In the genomic region with DNA sequence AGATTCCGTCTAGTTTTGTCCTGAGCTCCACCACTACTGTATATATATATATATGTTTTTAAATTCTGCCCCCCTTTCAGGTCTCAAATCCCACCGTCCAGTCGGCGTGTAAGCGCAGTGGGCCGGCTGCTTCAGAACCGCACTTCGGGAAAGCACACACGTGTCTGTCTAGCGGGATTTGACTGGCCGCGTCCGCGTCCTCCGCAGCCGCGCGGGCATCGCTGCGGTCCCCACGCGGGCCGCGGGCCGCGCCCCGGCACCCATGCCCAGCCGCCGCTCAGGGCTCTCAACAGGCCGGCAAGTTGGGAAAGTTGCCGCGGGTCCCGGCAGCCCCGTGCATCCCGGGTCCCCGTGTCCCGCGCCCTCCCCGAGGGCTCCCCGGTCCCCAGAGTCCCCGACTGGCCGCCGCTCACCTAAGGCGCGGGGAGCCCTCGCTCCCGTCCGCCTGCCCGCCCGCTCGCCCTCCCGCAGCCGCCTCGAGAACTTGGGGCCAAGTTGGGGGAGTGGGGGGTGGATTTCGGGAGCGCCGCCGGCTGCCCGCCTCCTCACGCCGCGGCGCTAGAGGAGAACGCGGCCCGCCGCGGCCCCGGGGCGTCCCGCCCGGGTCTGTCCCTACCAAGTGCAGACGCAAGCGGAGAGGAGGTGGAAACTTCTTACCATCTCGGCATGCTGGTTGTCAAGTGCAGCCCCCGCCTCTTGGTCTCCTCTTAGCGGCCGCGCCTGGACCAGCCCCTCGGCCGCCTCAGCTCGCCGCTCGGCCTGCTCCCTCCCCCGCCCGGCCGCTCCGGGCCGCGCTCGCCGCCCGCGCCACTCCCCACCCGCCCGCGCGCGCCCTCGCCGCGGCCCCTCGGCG, we compare ENCODE assay signal across 9 mouse cellular contexts. TPM values are rescaled to one million over a fixed set of nuclear protein-coding genes. Genes with fewer than 3 reads are reported as not detected.
DNase-seq lines count a peak whose midpoint lies in the region; ATAC-seq and TF ChIP-seq lines count a peak whose summit lies in the region.
"Had no signal": no experiment of that assay in that cellular context is flagged by ENCODE, and none has a peak within 500 bp of the region (broad histone marks: within the 10 kb centered on the region; RNA-seq: fewer than 3 reads in every experiment).

No protein-coding gene starts in this region.

- peak overlapping the region; percentile 50; the same call in 1 of the 2 replicates for H3K27ac ChIP-seq in heart, embryonic 11.5 days (ENCODE audit: low read depth, low read length)
- peak overlapping the region; percentile 78; the same call in 1 of the 2 replicates for H3K27ac ChIP-seq in kidney, embryonic 14.5 days (ENCODE audit: low read depth, low read length)
- 0 out of 2 replicates have a peak overlapping the region, but pooled peaks have one; percentile 34 for H3K27ac ChIP-seq in lung, postnatal 0 days (ENCODE audit: low read length)
- H3K27ac ChIP-seq in stomach, embryonic 16.5 days (ENCODE audit: low read length), result peak overlapping the region; percentile 94

- peak overlapping the region; percentile 31 for H3K9ac ChIP-seq in heart, embryonic 11.5 days (ENCODE audit: low read depth, low read length)
- peak overlapping the region; percentile 76 for H3K9ac ChIP-seq in kidney, embryonic 14.5 days (ENCODE audit: low read depth, low read length)
- H3K9ac ChIP-seq in lung, postnatal 0 days (replicated peaks; ENCODE audit: low read depth), result 0 out of 2 replicates have a peak overlapping the region, but pooled peaks have one; percentile 5
- peak overlapping the region; percentile 82 for H3K9ac ChIP-seq in stomach, embryonic 16.5 days (ENCODE audit: low read length)

- peak; percentile 76 for ATAC-seq in heart, embryonic 11.5 days (replicated peaks; ENCODE audit: insufficient number of reproducible peaks, low FRiP score, low TSS enrichment)
- peak; percentile 91 for ATAC-seq in kidney, embryonic 14.5 days (ENCODE audit: low FRiP score, low TSS enrichment)
- ATAC-seq in lung, postnatal 0 days, result peak; percentile 79
- ATAC-seq in stomach, embryonic 16.5 days (ENCODE audit: insufficient read depth, low FRiP score), result peak; percentile 80

- H3K9me3 ChIP-seq in heart, embryonic 11.5 days (replicated peaks; ENCODE audit: control insufficient read depth, low read length), result no peaks in the 10 kb centered on the region
- no peaks in the 10 kb centered on the region for H3K9me3 ChIP-seq in kidney, embryonic 14.5 days (ENCODE audit: control insufficient read depth, low read length)
- no peaks in the 10 kb centered on the region for H3K9me3 ChIP-seq in lung, postnatal 0 days (ENCODE audit: low read length)
- no peaks in the 10 kb centered on the region for H3K9me3 ChIP-seq in stomach, embryonic 16.5 days (replicated peaks; ENCODE audit: control insufficient read depth, low read length)

- peak overlapping the region; percentile 75 for H3K4me3 ChIP-seq in heart, embryonic 11.5 days (ENCODE audit: low read depth, low read length)
- peak overlapping the region; percentile 75 for H3K4me3 ChIP-seq in kidney, embryonic 14.5 days (ENCODE audit: low read length)
- peak overlapping the region; percentile 63 for H3K4me3 ChIP-seq in lung, postnatal 0 days (ENCODE audit: low read depth, low read length)
- peak overlapping the region; percentile 74 for H3K4me3 ChIP-seq in stomach, embryonic 16.5 days (replicated peaks; ENCODE audit: low read length)

- no peak for TF ChIP-seq EP300 in lung, postnatal 0 days (IDR thresholded peaks at IDR 0.05)

- under 1% methylated on average over 95 of the region's 104 CpGs for WGBS in heart, embryonic 11.5 days (ENCODE audit: insufficient replicate concordance)
- under 1% methylated on average over 75 of the region's 104 CpGs for WGBS in kidney, embryonic 14.5 days
- 3% methylated on average over 72 of the region's 104 CpGs for WGBS in lung, postnatal 0 days
- WGBS in stomach, embryonic 16.5 days, result under 1% methylated on average over 104 of the region's 104 CpGs

- H3K4me1 ChIP-seq in heart, embryonic 11.5 days (ENCODE audit: control insufficient read depth, insufficient read depth, low read length), result no peaks in the 10 kb centered on the region
- no peaks in the 10 kb centered on the region; the same call in 1 of the 2 replicates for H3K4me1 ChIP-seq in kidney, embryonic 14.5 days (ENCODE audit: control insufficient read depth, insufficient read depth, low read length)
- H3K4me1 ChIP-seq in lung, postnatal 0 days (ENCODE audit: insufficient read depth, low read depth, low read length), result 0 out of 2 replicates have a peak, but pooled peaks cover 4% of the 10 kb centered on the region
- H3K4me1 ChIP-seq in stomach, embryonic 16.5 days (ENCODE audit: control insufficient read depth, insufficient read depth, low read length), result no peaks in the 10 kb centered on the region

- DNase-seq in retina, embryonic 14.5 days (ENCODE audit: low spot score), result peak; percentile 72
- DNase-seq in retina, postnatal 1 day, result no peak
- DNase-seq in embryo, embryonic 11 days, result peak; percentile 89
- DNase-seq in lung, postnatal 0 days (ENCODE audit: low spot score), result peak; percentile 69
- no peak for DNase-seq in layer of hippocampus, postnatal 14 days (ENCODE audit: low spot score in 2 of 2)

- TF ChIP-seq CTCF in lung, postnatal 0 days (IDR thresholded peaks at IDR 0.05), result peak; percentile 16; the same call in 1 of the 2 replicates

- no peaks in the 10 kb centered on the region for H3K36me3 ChIP-seq in heart, embryonic 11.5 days (ENCODE audit: control insufficient read depth, insufficient read depth, low read length)
- no peaks in the 10 kb centered on the region for H3K36me3 ChIP-seq in kidney, embryonic 14.5 days (ENCODE audit: control insufficient read depth, insufficient read depth, low read length)
- no peaks in the 10 kb centered on the region for H3K36me3 ChIP-seq in lung, postnatal 0 days (ENCODE audit: insufficient read depth, low read length)
- no peaks in the 10 kb centered on the region for H3K36me3 ChIP-seq in stomach, embryonic 16.5 days (ENCODE audit: control insufficient read depth, insufficient read depth, low read length)

- H3K27me3 ChIP-seq in heart, embryonic 11.5 days (ENCODE audit: control insufficient read depth, insufficient read depth, low read length), result peaks cover 33% of the 10 kb centered on the region
- peaks cover 9% of the 10 kb centered on the region for H3K27me3 ChIP-seq in kidney, embryonic 14.5 days (ENCODE audit: control insufficient read depth, insufficient read depth, low read length)
- peaks cover 24% of the 10 kb centered on the region for H3K27me3 ChIP-seq in lung, postnatal 0 days (replicated peaks; ENCODE audit: insufficient read depth, low read length)
- H3K27me3 ChIP-seq in stomach, embryonic 16.5 days (ENCODE audit: control insufficient read depth, insufficient read depth, low read length), result no peaks in the 10 kb centered on the region; the same call in 1 of the 2 replicates

- H3K4me2 ChIP-seq in heart, embryonic 11.5 days, result peak overlapping the region; percentile 92
- H3K4me2 ChIP-seq in kidney, embryonic 14.5 days (replicated peaks; ENCODE audit: low read depth, low read length), result peak overlapping the region; percentile 93
- H3K4me2 ChIP-seq in lung, postnatal 0 days (replicated peaks; ENCODE audit: low read depth, low read length), result peak overlapping the region; percentile 87
- H3K4me2 ChIP-seq in stomach, embryonic 16.5 days (ENCODE audit: low read depth, low read length), result peak overlapping the region; percentile 82

RNA-seq across cellular contexts. Expression of a gene that starts 0.5 kb away (rescaled TPM):
- polyA plus RNA-seq in heart, embryonic 11.5 days (2014; fragmentation: Nextera tagmentation; extraction: Ambion mirVana), result 1.7 and 2.9 TPM in 2 replicates
- 12.2 and 14.0 TPM in 2 replicates for polyA plus RNA-seq in kidney, embryonic 14.5 days (2014; fragmentation: Nextera tagmentation; extraction: Ambion mirVana)
- polyA plus RNA-seq in lung, postnatal 0 days (2015; fragmentation: Nextera tagmentation; extraction: Ambion mirVana), result 1.9 and 2.9 TPM in 2 replicates
- 17.2 and 18.5 TPM in 2 replicates for polyA plus RNA-seq in stomach, embryonic 16.5 days (2015; fragmentation: Nextera tagmentation; extraction: Ambion mirVana)
- total RNA-seq in layer of hippocampus, postnatal 14 days (2021), result 1 to 10 TPM in 1 of 2 experiments, under 1 TPM in 1; 0.83 to 1.2 TPM
- total RNA-seq: neutrophil, adult 5-6 weeks had no signal

Comparison
In these comparisons a context has a peak if more than half of its experiments do, and no peak if none do; other contexts are left out.
1. DNase-seq: peak in retina, embryonic 14.5 days (single experiment), embryo, embryonic 11 days (single experiment) and lung, postnatal 0 days (single experiment); none in retina, postnatal 1 day (single experiment) and layer of hippocampus, postnatal 14 days (0 of 2).
2. H3K27ac ChIP-seq: peak in every context shown above with its lines; median percentile 94 in stomach, embryonic 16.5 days; 78 in kidney, embryonic 14.5 days; 50 in heart, embryonic 11.5 days; 34 in lung, postnatal 0 days.
3. H3K9ac ChIP-seq: peak in every context shown above with its lines; median percentile 82 in stomach, embryonic 16.5 days; 76 in kidney, embryonic 14.5 days; 31 in heart, embryonic 11.5 days; 5 in lung, postnatal 0 days.
4. Peak in every context shown above with its lines, with median percentiles within 50 percentile points of each other: ATAC-seq, H3K4me2 ChIP-seq and H3K4me3 ChIP-seq.